Mouse (Mus musculus) kidney, embryonic 16.5 days (tissue): ENCODE measurements at regions not wholly inside any gene's neighbourhood (a gene's known extent, or its start where the extent isn't known, plus 50 kb on each side); places are given as distances from the start of the nearest gene placed in this dataset.
"Not testable (repeated sequence)": the region's sequence is repeated elsewhere in the genome, so short reads cannot be mapped to it uniquely, and the experiment has no call there.

Source experiments
- ATAC-seq: fragments of 200-750 bp; cut with Nextera tagmentation; 2 replicates; pipeline ENCODE4 v1.8.0; 2017; ENCODE audit warnings: moderate TSS enrichment; ENCODE audit not compliant: low FRiP score, low TSS enrichment
- H3K27ac ChIP-seq: fragments of 300-500 bp; sonication (generic); 2 replicates; pipeline ENCODE4 v1.5.1; 2014; ENCODE audit warnings: low read length
- H3K27me3 ChIP-seq: fragments of 300-500 bp; sonication (generic); 2 replicates; pipeline ENCODE4 v1.6.1; 2014; ENCODE audit warnings: low read length, control low read depth, mixed read lengths; ENCODE audit not compliant: insufficient read depth
- H3K36me3 ChIP-seq: fragments of 300-500 bp; sonication (generic); 2 replicates; pipeline ENCODE4 v1.6.1; 2014; ENCODE audit warnings: low read length, control low read depth, mixed read lengths; ENCODE audit not compliant: insufficient read depth
- H3K4me1 ChIP-seq: fragments of 300-500 bp; sonication (generic); 2 replicates; pipeline ENCODE4 v1.6.1; 2014; ENCODE audit warnings: low read length, control low read depth, mixed read lengths; ENCODE audit not compliant: insufficient read depth
- H3K4me2 ChIP-seq: fragments of 300-500 bp; sonication (generic); replicated peaks from 2 replicates; pipeline ENCODE4 v1.6.1; 2014; ENCODE audit warnings: low read depth, low read length
- H3K4me3 ChIP-seq: fragments of 300-500 bp; sonication (generic); 2 replicates; pipeline ENCODE4 v1.5.1; 2014; ENCODE audit warnings: mild to moderate bottlenecking, low read length
- H3K9ac ChIP-seq: fragments of 300-500 bp; sonication (generic); replicated peaks from 2 replicates; pipeline ENCODE4 v1.6.1; 2014; ENCODE audit warnings: low read length
- H3K9me3 ChIP-seq: fragments of 300-500 bp; sonication (generic); 2 replicates; pipeline ENCODE4 v1.6.1; 2016; ENCODE audit warnings: low read length, control low read depth
- WGBS: fragments of 180-500 bp; shearing (Covaris S2); extraction: QIAGEN DNeasy Blood & Tissue Kit; methylation state at CpG from one replicate; pipeline ENCODE4 v1.1.7; 2014; 5-methylcytosine and 5-hydroxymethylcytosine counted together

GRCm38 (mm10) chr1:117354624-117355023, 342.3 kb upstream of the Gm28363 start:
- Histone ChIP-seq H3K27ac (no peak overlapping the region), H3K36me3 (no peaks in the 10 kb centered on the region), H3K9me3 (no peaks in the 10 kb centered on the region), H3K4me1 (0 out of 2 replicates have a peak, but pooled peaks cover 8% of the 10 kb centered on the region), H3K4me2 (no peak overlapping the region), H3K27me3 (no peaks in the 10 kb centered on the region), H3K4me3 (no peak overlapping the region), H3K9ac (no peak overlapping the region)
- WGBS, result 73% methylated on average over 4 of the region's 4 CpGs
- no peak for ATAC-seq

GRCm38 (mm10) chr1:117356418-117357194, 340.3 kb upstream of the Gm28363 start:
- 65% methylated on average over 5 of the region's 5 CpGs for WGBS
- Histone ChIP-seq H3K4me3 (no peak overlapping the region), H3K27me3 (no peaks in the 10 kb centered on the region), H3K27ac (peak overlapping the region; percentile 79), H3K4me2 (no peak overlapping the region), H3K9me3 (no peaks in the 10 kb centered on the region), H3K9ac (no peak overlapping the region), H3K4me1 (0 out of 2 replicates have a peak, but pooled peaks cover 8% of the 10 kb centered on the region), H3K36me3 (no peaks in the 10 kb centered on the region)
- peak; percentile 79 for ATAC-seq

GRCm38 (mm10) chr1:117364066-117364465, 332.9 kb upstream of the Gm28363 start:
- H3K4me2 ChIP-seq, result no peak overlapping the region
- no peaks in the 10 kb centered on the region for H3K9me3 ChIP-seq
- H3K36me3 ChIP-seq, result no peaks in the 10 kb centered on the region
- H3K4me1 ChIP-seq, result no peaks in the 10 kb centered on the region
- no peak for ATAC-seq
- H3K27me3 ChIP-seq, result no peaks in the 10 kb centered on the region
- H3K4me3 ChIP-seq, result no peak overlapping the region
- H3K9ac ChIP-seq, result no peak overlapping the region
- no peak overlapping the region for H3K27ac ChIP-seq

- ATAC-seq, result no peak
- Histone ChIP-seq H3K9me3 (no peaks in the 10 kb centered on the region), H3K4me1 (no peaks in the 10 kb centered on the region), H3K27ac (no peak overlapping the region), H3K4me3 (no peak overlapping the region), H3K4me2 (no peak overlapping the region), H3K27me3 (no peaks in the 10 kb centered on the region), H3K9ac (no peak overlapping the region), H3K36me3 (no peaks in the 10 kb centered on the region)
Measured at GRCm38 (mm10) chr1:117412349-117412748, 284.6 kb upstream of the Gm28363 start.

GRCm38 (mm10) chr1:117457736-117458135, 239.2 kb upstream of the Gm28363 start:
- Histone ChIP-seq H3K4me3 (no peak overlapping the region), H3K4me2 (no peak overlapping the region), H3K9me3 (no peaks in the 10 kb centered on the region), H3K36me3 (no peaks in the 10 kb centered on the region), H3K27ac (no peak overlapping the region), H3K4me1 (no peaks in the 10 kb centered on the region), H3K9ac (no peak overlapping the region), H3K27me3 (no peaks in the 10 kb centered on the region)
- no peak for ATAC-seq
- 62% methylated on average over 2 of the region's 2 CpGs for WGBS

- 74% methylated on average over 7 of the region's 7 CpGs for WGBS
- not testable (repeated sequence) for ATAC-seq
Measured at GRCm38 (mm10) chr1:117458156-117458850, 238.6 kb upstream of the Gm28363 start.

GRCm38 (mm10) chr1:117459126-117459525, 237.8 kb upstream of the Gm28363 start:
- not testable (repeated sequence) for H3K4me2 ChIP-seq, H3K9me3 ChIP-seq, H3K36me3 ChIP-seq, H3K27ac ChIP-seq, H3K4me3 ChIP-seq, H3K27me3 ChIP-seq, ATAC-seq, H3K4me1 ChIP-seq, H3K9ac ChIP-seq

More at GRCm38 (mm10) chr1:117458156-117458850, 238.6 kb upstream of the Gm28363 start:
- H3K9ac ChIP-seq, H3K9me3 ChIP-seq, H3K36me3 ChIP-seq, H3K4me2 ChIP-seq, H3K27ac ChIP-seq, H3K4me1 ChIP-seq, H3K4me3 ChIP-seq, H3K27me3 ChIP-seq: not testable (repeated sequence)

- Histone ChIP-seq H3K4me3 (no peak overlapping the region), H3K4me2 (no peak overlapping the region), H3K27me3 (no peaks in the 10 kb centered on the region), H3K9ac (no peak overlapping the region), H3K27ac (peak overlapping the region; percentile 38; the same call in 1 of the 2 replicates), H3K36me3 (no peaks in the 10 kb centered on the region), H3K9me3 (no peaks in the 10 kb centered on the region; the same call in 1 of the 2 replicates), H3K4me1 (no peaks in the 10 kb centered on the region)
- WGBS, result 57% methylated on average over 3 of the region's 3 CpGs
- ATAC-seq, result peak; percentile 70
Measured at GRCm38 (mm10) chr1:117490176-117490575, 206.8 kb upstream of the Gm28363 start.

GRCm38 (mm10) chr1:117497003-117497402, 199.9 kb upstream of the Gm28363 start:
- H3K36me3 ChIP-seq, result no peaks in the 10 kb centered on the region
- no peak overlapping the region for H3K9ac ChIP-seq
- H3K4me3 ChIP-seq, result no peak overlapping the region
- no peaks in the 10 kb centered on the region for H3K9me3 ChIP-seq
- no peak overlapping the region for H3K4me2 ChIP-seq
- H3K27me3 ChIP-seq, result no peaks in the 10 kb centered on the region
- H3K27ac ChIP-seq, result no peak overlapping the region
- no peak for ATAC-seq
- no peaks in the 10 kb centered on the region for H3K4me1 ChIP-seq

GRCm38 (mm10) chr1:117519498-117520032, 177.4 kb upstream of the Gm28363 start:
- WGBS, result 21% methylated on average over 5 of the region's 5 CpGs
- no peak for ATAC-seq

More at GRCm38 (mm10) chr1:117519498-117520032, 177.4 kb upstream of the Gm28363 start:
- H3K4me3 ChIP-seq, result no peak overlapping the region
- H3K4me2 ChIP-seq, result no peak overlapping the region
- H3K36me3 ChIP-seq, result no peaks in the 10 kb centered on the region
- H3K9me3 ChIP-seq, result no peaks in the 10 kb centered on the region
- no peaks in the 10 kb centered on the region for H3K27me3 ChIP-seq
- no peaks in the 10 kb centered on the region for H3K4me1 ChIP-seq
- H3K27ac ChIP-seq, result no peak overlapping the region
- no peak overlapping the region for H3K9ac ChIP-seq
